Mouse (Mus musculus) cortical plate, adult 2 months (tissue): Measurements from ENCODE around the gene Spred3.

ENCODE experiments used
- CTCF ChIP-seq: fragments of 200-500 bp; IDR thresholded peaks from 2 replicates; pipeline ENCODE4 v1.5.1; 2011; ENCODE audit warnings: mild to moderate bottlenecking, control low read depth, low read length; ENCODE audit not compliant: insufficient read depth; ENCODE audit errors: extremely low read depth
- POLR2A ChIP-seq: fragments of 200-500 bp; IDR thresholded peaks from 2 replicates; pipeline ENCODE4 v1.6.1; 2011; ENCODE audit warnings: mild to moderate bottlenecking, low read length, control low read depth; ENCODE audit not compliant: insufficient read depth; ENCODE audit errors: extremely low read depth

GRCm38 (mm10) chr7:29141416-29141815 is 28.8 kb downstream of the Spred3 start:
- no peak for TF ChIP-seq CTCF
- TF ChIP-seq POLR2A, result no peak
